Mouse (Mus musculus): ENCODE results near the gene Aff3. TPM values are rescaled to one million over a fixed set of nuclear protein-coding genes. Genes with fewer than 3 reads are reported as not detected.

Gene Aff3
- total and polyA plus RNA-seq, 2 experiments from 2014 or later = 23.1 to 55.6 TPM

GRCm38 (mm10) chr1:38628426-38628825 is 36.3 kb downstream of the Aff3 start:
- H3K36me3 ChIP-seq (ENCODE audit: insufficient read depth, low read length) = no peaks in the 10 kb centered on the region
- TF ChIP-seq CTCF (IDR thresholded peaks at IDR 0.05; ENCODE audit: low read depth) = peak; percentile 15; the same call in 1 of the 2 replicates
- ATAC-seq = 0 out of 2 replicates have a peak, but pooled peaks have one; percentile 1
- 20% methylated on average over 8 of the region's 8 CpGs for WGBS
- H3K27me3 ChIP-seq (ENCODE audit: insufficient read depth, low read length) = no peaks in the 10 kb centered on the region
- peak overlapping the region; percentile 91; the same call in 1 of the 2 replicates for H3K27ac ChIP-seq
- H3K9ac ChIP-seq (replicated peaks; ENCODE audit: low read length) = peak overlapping the region; percentile 94; the same call in 1 of the 2 replicates
- H3K9me3 ChIP-seq (ENCODE audit: low read length) = no peaks in the 10 kb centered on the region
- H3K4me3 ChIP-seq (ENCODE audit: low read length) = peak overlapping the region; percentile 88
- peaks cover 9% of the 10 kb centered on the region for H3K4me1 ChIP-seq (ENCODE audit: insufficient read depth, low read length)
- DNase-seq (ENCODE audit: low spot score) = peak; percentile 34
- H3K4me2 ChIP-seq (ENCODE audit: low read depth, low read length) = peak overlapping the region; percentile 94

GRCm38 (mm10) chr1:38627683-38628361 is 36.9 kb downstream of the Aff3 start:
- whole genome bisulfite sequencing = under 1% methylated on average over 30 of the region's 42 CpGs
- peak overlapping the region; percentile 88 for H3K4me3 ChIP-seq (ENCODE audit: low read length)

GRCm38 (mm10) chr1:38626739-38627661 is 37.8 kb downstream of the Aff3 start:
- Histone ChIP-seq H3K4me1 (ENCODE audit: insufficient read depth, low read length) (peaks cover 9% of the 10 kb centered on the region), H3K4me3 (ENCODE audit: low read length) (peak overlapping the region; percentile 88), H3K36me3 (ENCODE audit: insufficient read depth, low read length) (no peaks in the 10 kb centered on the region), H3K9me3 (ENCODE audit: low read length) (no peaks in the 10 kb centered on the region), H3K27ac (peak overlapping the region; percentile 91), H3K27me3 (ENCODE audit: insufficient read depth, low read length) (no peaks in the 10 kb centered on the region), H3K9ac (replicated peaks; ENCODE audit: low read length) (peak overlapping the region; percentile 94), H3K4me2 (ENCODE audit: low read depth, low read length) (peak overlapping the region; percentile 94)
- TF ChIP-seq CTCF (IDR thresholded peaks at IDR 0.05; ENCODE audit: low read depth) = no peak
- 1% methylated on average over 48 of the region's 133 CpGs for WGBS
- ATAC-seq (peak; percentile 88), DNase-seq (ENCODE audit: low spot score) (peak; percentile 90)

More at GRCm38 (mm10) chr1:38627683-38628361, 36.9 kb downstream of the Aff3 start:
- ATAC-seq (peak; percentile 72), DNase-seq (ENCODE audit: low spot score) (peak; percentile 61)
- Histone ChIP-seq H3K36me3 (ENCODE audit: insufficient read depth, low read length) (no peaks in the 10 kb centered on the region), H3K4me1 (ENCODE audit: insufficient read depth, low read length) (peaks cover 9% of the 10 kb centered on the region), H3K9me3 (ENCODE audit: low read length) (no peaks in the 10 kb centered on the region), H3K27me3 (ENCODE audit: insufficient read depth, low read length) (no peaks in the 10 kb centered on the region), H3K27ac (peak overlapping the region; percentile 91), H3K4me2 (ENCODE audit: low read depth, low read length) (peak overlapping the region; percentile 94), H3K9ac (replicated peaks; ENCODE audit: low read length) (peak overlapping the region; percentile 94)
- no peak for TF ChIP-seq CTCF (IDR thresholded peaks at IDR 0.05; ENCODE audit: low read depth)

GRCm38 (mm10) chr1:38626388-38626738 is 38.4 kb downstream of the Aff3 start:
- ATAC-seq (peak; percentile 19), DNase-seq (ENCODE audit: low spot score) (peak; percentile 20)
- Histone ChIP-seq H3K9ac (replicated peaks; ENCODE audit: low read length) (peak overlapping the region; percentile 94), H3K4me3 (ENCODE audit: low read length) (peak overlapping the region; percentile 88), H3K4me2 (ENCODE audit: low read depth, low read length) (peak overlapping the region; percentile 94), H3K36me3 (ENCODE audit: insufficient read depth, low read length) (no peaks in the 10 kb centered on the region), H3K27me3 (ENCODE audit: insufficient read depth, low read length) (no peaks in the 10 kb centered on the region), H3K9me3 (ENCODE audit: low read length) (no peaks in the 10 kb centered on the region), H3K4me1 (ENCODE audit: insufficient read depth, low read length) (peaks cover 9% of the 10 kb centered on the region), H3K27ac (peak overlapping the region; percentile 91)
- 1% methylated on average over 10 of the region's 10 CpGs for WGBS
- no peak for TF ChIP-seq CTCF (IDR thresholded peaks at IDR 0.05; ENCODE audit: low read depth)

GRCm38 (mm10) chr1:38621840-38622239 is 42.9 kb downstream of the Aff3 start:
- DNase-seq (ENCODE audit: low spot score) (no peak), ATAC-seq (no peak)
- no peaks in the 10 kb centered on the region for H3K36me3 ChIP-seq (ENCODE audit: insufficient read depth, low read length)
- no peak for TF ChIP-seq CTCF (IDR thresholded peaks at IDR 0.05; ENCODE audit: low read depth)
- H3K4me1 ChIP-seq (ENCODE audit: insufficient read depth, low read length) = no peaks in the 10 kb centered on the region; the same call in 1 of the 2 replicates
- H3K9ac ChIP-seq (replicated peaks; ENCODE audit: low read length) = no peak overlapping the region
- no peak overlapping the region for H3K4me2 ChIP-seq (ENCODE audit: low read depth, low read length)
- H3K4me3 ChIP-seq (ENCODE audit: low read length) = no peak overlapping the region
- no peaks in the 10 kb centered on the region for H3K9me3 ChIP-seq (ENCODE audit: low read length)
- no peak overlapping the region for H3K27ac ChIP-seq
- 50% methylated on average over 4 of the region's 4 CpGs for WGBS
- H3K27me3 ChIP-seq (ENCODE audit: insufficient read depth, low read length) = no peaks in the 10 kb centered on the region

GRCm38 (mm10) chr1:38620401-38620800 is 44.4 kb downstream of the Aff3 start:
- no peaks in the 10 kb centered on the region for H3K9me3 ChIP-seq (ENCODE audit: low read length)
- no peak overlapping the region for H3K9ac ChIP-seq (replicated peaks; ENCODE audit: low read length)
- 82% methylated on average over 6 of the region's 6 CpGs for WGBS
- TF ChIP-seq CTCF (IDR thresholded peaks at IDR 0.05; ENCODE audit: low read depth) = no peak
- DNase-seq (ENCODE audit: low spot score) (no peak), ATAC-seq (no peak)
- H3K36me3 ChIP-seq (ENCODE audit: insufficient read depth, low read length) = no peaks in the 10 kb centered on the region
- H3K27me3 ChIP-seq (ENCODE audit: insufficient read depth, low read length) = no peaks in the 10 kb centered on the region
- no peak overlapping the region for H3K27ac ChIP-seq
- H3K4me2 ChIP-seq (ENCODE audit: low read depth, low read length) = no peak overlapping the region
- H3K4me1 ChIP-seq (ENCODE audit: insufficient read depth, low read length) = no peaks in the 10 kb centered on the region
- H3K4me3 ChIP-seq (ENCODE audit: low read length) = no peak overlapping the region

Data from hindbrain, postnatal 0 days (tissue).